Mouse (Mus musculus) embryonic fibroblast, embryonic 13.5 days (primary cell): ENCODE results near the gene Samd4b.

ENCODE experiments used
- CTCF ChIP-seq: IDR thresholded peaks from 2 replicates; pipeline ENCODE4 v1.5.1; 2011; ENCODE audit warnings: mild to moderate bottlenecking, control low read depth, low read length, moderate library complexity, borderline replicate concordance; ENCODE audit not compliant: insufficient read depth
- POLR2A ChIP-seq: IDR thresholded peaks from 2 replicates; pipeline ENCODE4 v1.6.1; 2011; ENCODE audit warnings: low read depth, mild to moderate bottlenecking, control low read depth, low read length, moderate library complexity

DNA sequence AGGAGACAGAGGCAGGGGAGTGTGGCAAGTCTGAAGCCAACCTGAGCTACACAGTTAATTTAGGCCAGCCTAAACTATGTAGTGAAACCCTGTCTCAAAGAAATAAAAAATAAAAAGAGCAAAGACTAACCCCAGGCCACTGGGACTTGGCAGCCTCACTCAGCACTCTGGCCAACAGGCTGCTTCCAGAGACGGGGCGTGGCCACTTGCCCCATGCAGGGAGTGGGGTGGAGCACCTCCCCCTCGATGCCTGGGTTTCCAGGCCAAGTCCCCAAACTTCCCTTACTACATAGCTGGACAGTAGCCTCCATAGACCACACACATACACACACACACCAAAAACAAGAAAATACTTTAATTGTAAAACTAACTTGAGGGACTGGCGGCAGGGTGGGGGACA, 39.5 kb downstream of the Samd4b start:
- TF ChIP-seq CTCF (no peak), POLR2A (no peak)
